Mouse (Mus musculus) MEL (cell line): Measurements from ENCODE around the gene Rab13. TPM values are rescaled to one million over a fixed set of nuclear protein-coding genes. Genes with fewer than 3 reads are reported as not detected.

Experiments used
- DNase-seq: peaks from one replicate; pipeline ENCODE4 v3.0.0; 2011; ENCODE audit warnings: low read depth, low spot score
- H3K27ac ChIP-seq: 2 replicates; pipeline ENCODE4 v1.5.1; 2012; ENCODE audit warnings: low read depth, mild to moderate bottlenecking, control low read depth, low read length, moderate library complexity; ENCODE audit not compliant: control insufficient read depth
- H3K27me3 ChIP-seq, 2 experiments: fragments of 150-350 bp in 1 of 2; sonication (generic) in 1 of 2; 2 replicates each; pipeline ENCODE4 v1.6.1; 2012; ENCODE audit warnings: low read length in 2 of 2, mild to moderate bottlenecking in 2 of 2, improper control_type of control experiment in 1 of 2, moderate library complexity in 1 of 2; ENCODE audit not compliant: insufficient read depth in 2 of 2, control insufficient read depth in 1 of 2
- H3K36me3 ChIP-seq, 2 experiments: 2 replicates each; pipeline ENCODE4 v1.6.1; 2012 to 2014; ENCODE audit warnings: low read length in 2 of 2, improper control_type of control experiment in 1 of 2, inconsistent platforms in 1 of 2, mild to moderate bottlenecking in 1 of 2; ENCODE audit not compliant: insufficient read depth in 2 of 2, control insufficient read depth in 1 of 2
- H3K4me1 ChIP-seq, 2 experiments: fragments of 150-350 bp in 1 of 2; sonication (generic) in 1 of 2; 2 replicates each; pipeline ENCODE4 v1.6.1; 2012; ENCODE audit warnings: low read length in 2 of 2, improper control_type of control experiment in 1 of 2, mild to moderate bottlenecking in 1 of 2; ENCODE audit not compliant: insufficient read depth in 2 of 2, control insufficient read depth in 1 of 2
- H3K4me3 ChIP-seq, 2 experiments: fragments of 150-350 bp in 1 of 2; sonication (generic) in 1 of 2; 2 replicates each; pipeline ENCODE4 v1.5.1; 2012; ENCODE audit warnings: low read depth in 2 of 2, low read length in 2 of 2, mild to moderate bottlenecking in 2 of 2, moderate library complexity in 2 of 2, control low read depth in 1 of 2, improper control_type of control experiment in 1 of 2; ENCODE audit not compliant: control insufficient read depth in 1 of 2, insufficient read depth in 1 of 2
- H3K79me2 ChIP-seq: 2 replicates; pipeline ENCODE4 v1.6.1; 2012; ENCODE audit warnings: mild to moderate bottlenecking, low read length, moderate library complexity; ENCODE audit not compliant: control insufficient read depth, poor library complexity, insufficient read depth
- H3K9ac ChIP-seq: 2 replicates; pipeline ENCODE4 v1.6.1; 2012; ENCODE audit warnings: low read depth, mild to moderate bottlenecking, control low read depth, low read length, moderate library complexity; ENCODE audit not compliant: control insufficient read depth, poor library complexity, severe bottlenecking
- H3K9me3 ChIP-seq: fragments of 150-350 bp; sonication (generic); replicated peaks from 2 replicates; pipeline ENCODE4 v1.6.1; 2012; ENCODE audit warnings: mild to moderate bottlenecking, low read length, improper control_type of control experiment, moderate library complexity; ENCODE audit not compliant: insufficient read depth
- BHLHE40 ChIP-seq: IDR thresholded peaks from 2 replicates; pipeline ENCODE4 v1.6.1; 2012; ENCODE audit warnings: low read depth, mild to moderate bottlenecking, inconsistent platforms, low read length, improper control_type of control experiment, borderline replicate concordance
- CHD1 ChIP-seq: IDR thresholded peaks from 2 replicates; pipeline ENCODE4 v1.6.1; 2012; ENCODE audit warnings: low read depth, mild to moderate bottlenecking, inconsistent platforms, low read length, improper control_type of control experiment
- CHD2 ChIP-seq: IDR thresholded peaks from 2 replicates; pipeline ENCODE4 v1.6.1; 2011; ENCODE audit warnings: low read length, improper control_type of control experiment
- CTCF ChIP-seq, 3 experiments: IDR thresholded peaks in 2 of 3; conservative IDR thresholded peaks in 1 of 3; 2 replicates each; pipeline ENCODE4 v1.5.1; 2011 to 2012; ENCODE audit warnings: low read length in 3 of 3, low read depth in 2 of 3, mild to moderate bottlenecking in 2 of 3, improper control_type of control experiment in 1 of 3, inconsistent platforms in 1 of 3, mixed read lengths in 1 of 3, moderate library complexity in 1 of 3; ENCODE audit not compliant: control insufficient read depth in 1 of 3, insufficient read depth in 1 of 3, poor library complexity in 1 of 3, severe bottlenecking in 1 of 3
- E2F4 ChIP-seq: IDR thresholded peaks from 2 replicates; pipeline ENCODE4 v1.6.1; 2011; ENCODE audit warnings: low read depth, low read length, improper control_type of control experiment, borderline replicate concordance
- ELF1 ChIP-seq: IDR thresholded peaks from 2 replicates; pipeline ENCODE4 v1.6.1; 2014; ENCODE audit warnings: low read depth, mild to moderate bottlenecking, inconsistent platforms, low read length, improper control_type of control experiment, moderate library complexity
- EP300 ChIP-seq, 2 experiments: IDR thresholded peaks; 2 replicates each; pipeline ENCODE4 v1.6.1; 2011; ENCODE audit warnings: improper control_type of control experiment in 2 of 2, low read length in 2 of 2, low read depth in 1 of 2, mild to moderate bottlenecking in 1 of 2
- ETS1 ChIP-seq: IDR thresholded peaks from 2 replicates; pipeline ENCODE4 v1.6.1; 2012; ENCODE audit warnings: low read depth, mild to moderate bottlenecking, inconsistent platforms, low read length, improper control_type of control experiment, moderate library complexity
- GABPA ChIP-seq: IDR thresholded peaks from 2 replicates; pipeline ENCODE4 v1.6.1; 2012; ENCODE audit warnings: low read depth, mild to moderate bottlenecking, inconsistent platforms, low read length, improper control_type of control experiment, moderate library complexity
- GATA1 ChIP-seq: IDR thresholded peaks from 2 replicates; pipeline ENCODE4 v1.6.1; 2011; ENCODE audit warnings: low read depth, low read length, improper control_type of control experiment
- JUND ChIP-seq: IDR thresholded peaks from 2 replicates; pipeline ENCODE4 v1.6.1; 2011; ENCODE audit warnings: low read depth, mild to moderate bottlenecking, improper control_type of control experiment, low read length
- KAT2A ChIP-seq: conservative IDR thresholded peaks from 2 replicates; pipeline ENCODE4 v1.6.1; 2012; ENCODE audit warnings: low read depth, low read length, improper control_type of control experiment, inconsistent platforms
- MAFK ChIP-seq: IDR thresholded peaks from 2 replicates; pipeline ENCODE4 v1.6.1; 2011; ENCODE audit warnings: low read depth, mild to moderate bottlenecking, low read length, improper control_type of control experiment, borderline replicate concordance
- MAX ChIP-seq: IDR thresholded peaks from 2 replicates; pipeline ENCODE4 v1.6.1; 2011; ENCODE audit warnings: low read length, improper control_type of control experiment
- MAZ ChIP-seq: IDR thresholded peaks from 2 replicates; pipeline ENCODE4 v1.6.1; 2012; ENCODE audit warnings: low read depth, mild to moderate bottlenecking, inconsistent platforms, low read length, improper control_type of control experiment
- MEF2A ChIP-seq: IDR thresholded peaks from 2 replicates; pipeline ENCODE4 v1.6.1; 2014; ENCODE audit warnings: low read depth, mild to moderate bottlenecking, inconsistent platforms, low read length, improper control_type of control experiment; ENCODE audit not compliant: poor library complexity, insufficient replicate concordance, severe bottlenecking; ENCODE audit errors: extremely low read depth
- MXI1 ChIP-seq: IDR thresholded peaks from 2 replicates; pipeline ENCODE4 v1.6.1; 2011; ENCODE audit warnings: mild to moderate bottlenecking, low read depth, low read length, improper control_type of control experiment
- MYB ChIP-seq: IDR thresholded peaks from 2 replicates; pipeline ENCODE4 v1.6.1; 2011; ENCODE audit warnings: mild to moderate bottlenecking, low read depth, low read length, improper control_type of control experiment
- MYC ChIP-seq: IDR thresholded peaks from 2 replicates; pipeline ENCODE4 v1.6.1; 2011; ENCODE audit warnings: low read depth, mild to moderate bottlenecking, low read length, improper control_type of control experiment, moderate library complexity
- NELFE ChIP-seq: IDR thresholded peaks from 2 replicates; pipeline ENCODE4 v1.6.1; 2011; ENCODE audit warnings: low read depth, low read length, improper control_type of control experiment
- POLR2A ChIP-seq, 2 experiments: IDR thresholded peaks; 2 replicates each; pipeline ENCODE4 v1.6.1; 2011 to 2012; ENCODE audit warnings: low read length in 2 of 2, mild to moderate bottlenecking in 2 of 2, control low read depth in 1 of 2, improper control_type of control experiment in 1 of 2, low read depth in 1 of 2, moderate library complexity in 1 of 2; ENCODE audit not compliant: control insufficient read depth in 1 of 2, insufficient read depth in 1 of 2, poor library complexity in 1 of 2
- POLR2AphosphoS2 ChIP-seq: IDR thresholded peaks from 2 replicates; pipeline ENCODE4 v1.6.1; 2011; ENCODE audit warnings: low read length, improper control_type of control experiment
- POLR2AphosphoS5 ChIP-seq: IDR thresholded peaks from 2 replicates; pipeline ENCODE4 v1.6.1; 2012; ENCODE audit warnings: low read depth, borderline replicate concordance, mild to moderate bottlenecking, inconsistent platforms, low read length, moderate library complexity, mixed read lengths
- RAD21 ChIP-seq: IDR thresholded peaks from 2 replicates; pipeline ENCODE4 v1.6.1; 2011; ENCODE audit warnings: mild to moderate bottlenecking, low read depth, low read length, improper control_type of control experiment
- RCOR1 ChIP-seq: IDR thresholded peaks from 2 replicates; pipeline ENCODE4 v1.6.1; 2012; ENCODE audit warnings: low read depth, mild to moderate bottlenecking, inconsistent platforms, low read length, improper control_type of control experiment
- SIN3A ChIP-seq: IDR thresholded peaks from 2 replicates; pipeline ENCODE4 v1.6.1; 2012; ENCODE audit warnings: low read length, improper control_type of control experiment, inconsistent platforms
- SMC3 ChIP-seq: IDR thresholded peaks from 2 replicates; pipeline ENCODE4 v1.6.1; 2011; ENCODE audit warnings: low read depth, low read length, improper control_type of control experiment
- TAL1 ChIP-seq: IDR thresholded peaks from 2 replicates; pipeline ENCODE4 v1.6.1; 2012; ENCODE audit warnings: mild to moderate bottlenecking, inconsistent platforms, low read length, moderate library complexity, mixed read lengths
- TBP ChIP-seq: IDR thresholded peaks from 2 replicates; pipeline ENCODE4 v1.8.0; 2011; ENCODE audit warnings: low read depth, low read length, improper control_type of control experiment
- TCF12 ChIP-seq: IDR thresholded peaks from 2 replicates; pipeline ENCODE4 v1.6.1; 2014; ENCODE audit warnings: low read depth, mild to moderate bottlenecking, inconsistent platforms, low read length, improper control_type of control experiment, moderate library complexity
- UBTF ChIP-seq: IDR thresholded peaks from 2 replicates; pipeline ENCODE4 v1.6.1; 2012; ENCODE audit warnings: low read depth, mild to moderate bottlenecking, inconsistent platforms, low read length, improper control_type of control experiment, moderate library complexity, borderline replicate concordance; ENCODE audit not compliant: insufficient read depth
- USF1 ChIP-seq: IDR thresholded peaks from 2 replicates; pipeline ENCODE4 v1.6.1; 2014; ENCODE audit warnings: low read depth, mild to moderate bottlenecking, inconsistent platforms, low read length, improper control_type of control experiment, moderate library complexity
- USF2 ChIP-seq, 2 experiments: IDR thresholded peaks; 2 replicates each; pipeline ENCODE4 v1.6.1; 2011 to 2012; ENCODE audit warnings: improper control_type of control experiment in 2 of 2, low read length in 2 of 2, borderline replicate concordance in 1 of 2, inconsistent platforms in 1 of 2, low read depth in 1 of 2, mild to moderate bottlenecking in 1 of 2; ENCODE audit not compliant: insufficient read depth in 1 of 2
- ZC3H11A ChIP-seq: IDR thresholded peaks from 2 replicates; pipeline ENCODE4 v1.6.1; 2012; ENCODE audit warnings: low read depth, mild to moderate bottlenecking, inconsistent platforms, low read length, improper control_type of control experiment
- ZKSCAN1 ChIP-seq: IDR thresholded peaks from 2 replicates; pipeline ENCODE4 v1.6.1; 2012; ENCODE audit warnings: low read depth, mild to moderate bottlenecking, inconsistent platforms, low read length, improper control_type of control experiment, moderate library complexity
- ZMIZ1 ChIP-seq: IDR thresholded peaks from 2 replicates; pipeline ENCODE4 v1.6.1; 2012; ENCODE audit warnings: low read depth, mild to moderate bottlenecking, inconsistent platforms, low read length, improper control_type of control experiment, moderate library complexity
- ZNF384 ChIP-seq: IDR thresholded peaks from 2 replicates; pipeline ENCODE4 v1.6.1; 2012; ENCODE audit warnings: low read depth, mild to moderate bottlenecking, inconsistent platforms, low read length, improper control_type of control experiment
- polyA plus RNA-seq, 2 experiments: library from polyadenylated mRNA; stranded (reverse) in 1 of 2; unstranded in 1 of 2; fragments of >175 nt in 1 of 2; fragments of >200 nt in 1 of 2; gene quantifications; 2 replicates each; pipeline versions ENCODE4 v1.2.1 to v1.2.4; 2012; ENCODE audit warnings: low replicate concordance in 2 of 2, low read depth in 1 of 2; ENCODE audit not compliant: insufficient read length in 2 of 2, insufficient read depth in 1 of 2, missing spikeins in 1 of 2
- total RNA-seq: library from RNA; depleted of rRNA; stranded (reverse); fragments of 300-350 nt; gene quantifications from 2 replicates; pipeline ENCODE4 v1.2.3, GENCODE M21; 2012; rRNA removed

Rab13 gene
- total RNA-seq: 4.3 and 5.1 TPM in 2 replicates
- 1 to 10 TPM in 1 of 2 experiments, not detected in 1; 7.7 TPM for polyA plus RNA-seq

GRCm38 (mm10) chr3:90213377-90213866 lies at the start of gene Rab13, which contains the start of gene Rps27:
Gene Rab13, plus strand, starts transcription at chr3:90213695.
Gene Rps27, minus strand, starts transcription at chr3:90213651.
- H3K79me2 ChIP-seq: peaks cover 20% of the 10 kb centered on the region
- peaks cover 18 to 29% of the 10 kb centered on the region in 2 experiments for H3K36me3 ChIP-seq
- no peaks in the 10 kb centered on the region for H3K27me3 ChIP-seq
- peak within 1 kb of the TSS; percentile 98 for H3K9ac ChIP-seq
- H3K4me3 ChIP-seq: peak within 1 kb of the TSS; percentile 65 to 94
- H3K27ac ChIP-seq: peak within 1 kb of the TSS; percentile 97
- H3K9me3 ChIP-seq: no peaks in the 10 kb centered on the region
- DNase-seq: peak; percentile 99
- peaks cover 7 to 16% of the 10 kb centered on the region in 2 experiments; a peak in 3 of 4 replicates for H3K4me1 ChIP-seq
- TF ChIP-seq ZKSCAN1 (no peak), USF1 (no peak), EP300 (IDR thresholded peaks at IDR 0.05; ENCODE audit: low read depth in 1 of 2, low read length in 2 of 2) (peak in 1 of 2 experiments; percentile 52; a peak in 1 of 4 replicates), MXI1 (peak; percentile 91), POLR2AphosphoS5 (peak; percentile 99), POLR2AphosphoS2 (peak; percentile 100), TBP (peak; percentile 99), TAL1 (no peak), CTCF (IDR thresholded peaks at IDR 0.05 in 2 of 3, conservative IDR thresholded peaks at IDR 0.05 in 1 of 3; ENCODE audit: control insufficient read depth in 1 of 3, insufficient read depth in 1 of 3, low read depth in 2 of 3, low read length in 3 of 3, poor library complexity in 1 of 3, severe bottlenecking in 1 of 3) (no peak), NELFE (peak; percentile 100), GATA1 (peak; percentile 83), KAT2A (peak; percentile 91), E2F4 (no peak), MAZ (no peak), MEF2A (no peak), USF2 (IDR thresholded peaks at IDR 0.05; ENCODE audit: borderline replicate concordance in 1 of 2, insufficient read depth in 1 of 2, low read depth in 1 of 2, low read length in 2 of 2) (no peak), SMC3 (no peak), ZC3H11A (no peak), UBTF (no peak), MYB (peak; percentile 81; the same call in 1 of the 2 replicates), GABPA (no peak), MYC (peak; percentile 93), JUND (no peak), ZMIZ1 (peak; percentile 97), POLR2A (IDR thresholded peaks at IDR 0.05; ENCODE audit: control insufficient read depth in 1 of 2, insufficient read depth in 1 of 2, low read depth in 1 of 2, low read length in 2 of 2, poor library complexity in 1 of 2) (peak; percentile 99 to 100), MAX (peak; percentile 17; the same call in 1 of the 2 replicates), ETS1 (peak; percentile 56; the same call in 1 of the 2 replicates), ELF1 (peak; percentile 98), RAD21 (no peak), BHLHE40 (no peak), MAFK (no peak), CHD1 (no peak), SIN3A (peak; percentile 99), CHD2 (no peak), TCF12 (peak; percentile 60; the same call in 1 of the 2 replicates), RCOR1 (peak; percentile 86), ZNF384 (no peak)
